Mouse (Mus musculus) brain, embryonic 18.5 days (tissue): ENCODE data around the gene Hagh.

ENCODE experiments used
- DNase-seq: peaks from one replicate; pipeline ENCODE4 v3.0.0-alpha.2; 2012; ENCODE audit warnings: low read depth, low spot score

The Hagh gene

GRCm38 (mm10) chr17:24839842-24840241, at the start of gene Hagh:
Gene Hagh (plus strand): TSS chr17:24840143.
- DNase-seq: no peak

- DNase-seq: no peak
Observed at GRCm38 (mm10) chr17:24792190-24792589, 47.8 kb upstream of the Hagh start.

- no peak for DNase-seq
Observed at GRCm38 (mm10) chr17:24794791-24795190, 45.2 kb upstream of the Hagh start.

- DNase-seq: no peak
Observed at GRCm38 (mm10) chr17:24796969-24797368, 43.0 kb upstream of the Hagh start.

GRCm38 (mm10) chr17:24798229-24798628, 41.7 kb upstream of the Hagh start:
- no peak for DNase-seq

GRCm38 (mm10) chr17:24799476-24799875, 40.5 kb upstream of the Hagh start:
- no peak for DNase-seq

- DNase-seq: no peak
Observed at GRCm38 (mm10) chr17:24800524-24800923, 39.4 kb upstream of the Hagh start.

- no peak for DNase-seq
Observed at GRCm38 (mm10) chr17:24803952-24804951, 35.7 kb upstream of the Hagh start, which contains the start of gene Meiob. Gene Meiob (plus strand): TSS chr17:24804289.

- no peak for DNase-seq
Observed at GRCm38 (mm10) chr17:24811211-24811610, 28.7 kb upstream of the Hagh start.

- no peak for DNase-seq
Observed at GRCm38 (mm10) chr17:24812215-24812614, 27.7 kb upstream of the Hagh start.

- no peak for DNase-seq
Observed at GRCm38 (mm10) chr17:24815256-24815655, 24.7 kb upstream of the Hagh start.

GRCm38 (mm10) chr17:24817503-24817902, 22.4 kb upstream of the Hagh start:
- DNase-seq: no peak

- no peak for DNase-seq
Observed at GRCm38 (mm10) chr17:24818172-24818571, 21.8 kb upstream of the Hagh start.

GRCm38 (mm10) chr17:24819469-24819868, 20.5 kb upstream of the Hagh start:
- DNase-seq: no peak

GRCm38 (mm10) chr17:24821351-24822280, 18.3 kb upstream of the Hagh start:
- no peak for DNase-seq

- no peak for DNase-seq
Observed at GRCm38 (mm10) chr17:24840341-24840740, 398 bp downstream of the Hagh start.

GRCm38 (mm10) chr17:24841133-24841532, 1.2 kb downstream of the Hagh start:
- DNase-seq: no peak

- no peak for DNase-seq
Observed at GRCm38 (mm10) chr17:24842631-24843030, 2.7 kb downstream of the Hagh start.

GRCm38 (mm10) chr17:24844525-24844924, 4.6 kb downstream of the Hagh start:
- DNase-seq: no peak

- DNase-seq: no peak
Observed at GRCm38 (mm10) chr17:24847386-24847785, 7.4 kb downstream of the Hagh start.

GRCm38 (mm10) chr17:24848600-24849031, 8.7 kb downstream of the Hagh start:
- DNase-seq: no peak

GRCm38 (mm10) chr17:24849733-24850064, 9.8 kb downstream of the Hagh start:
- DNase-seq: no peak
